Mouse (Mus musculus) MEL (cell line): ENCODE measurements around the gene Hsp90ab1. TPM values are rescaled to one million over a fixed set of nuclear protein-coding genes. Genes with fewer than 3 reads are reported as not detected.

Source experiments
- DNase-seq: peaks from one replicate; pipeline ENCODE4 v3.0.0; 2011; ENCODE audit warnings: low read depth, low spot score
- H3K27ac ChIP-seq: 2 replicates; pipeline ENCODE4 v1.5.1; 2012; ENCODE audit warnings: low read depth, mild to moderate bottlenecking, control low read depth, low read length, moderate library complexity; ENCODE audit not compliant: control insufficient read depth
- H3K27me3 ChIP-seq, 2 experiments: fragments of 150-350 bp in 1 of 2; sonication (generic) in 1 of 2; 2 replicates each; pipeline ENCODE4 v1.6.1; 2012; ENCODE audit warnings: low read length in 2 of 2, mild to moderate bottlenecking in 2 of 2, improper control_type of control experiment in 1 of 2, moderate library complexity in 1 of 2; ENCODE audit not compliant: insufficient read depth in 2 of 2, control insufficient read depth in 1 of 2
- H3K36me3 ChIP-seq, 2 experiments: 2 replicates each; pipeline ENCODE4 v1.6.1; 2012 to 2014; ENCODE audit warnings: low read length in 2 of 2, improper control_type of control experiment in 1 of 2, inconsistent platforms in 1 of 2, mild to moderate bottlenecking in 1 of 2; ENCODE audit not compliant: insufficient read depth in 2 of 2, control insufficient read depth in 1 of 2
- H3K4me1 ChIP-seq, 2 experiments: fragments of 150-350 bp in 1 of 2; sonication (generic) in 1 of 2; 2 replicates each; pipeline ENCODE4 v1.6.1; 2012; ENCODE audit warnings: low read length in 2 of 2, improper control_type of control experiment in 1 of 2, mild to moderate bottlenecking in 1 of 2; ENCODE audit not compliant: insufficient read depth in 2 of 2, control insufficient read depth in 1 of 2
- H3K4me3 ChIP-seq, 2 experiments: fragments of 150-350 bp in 1 of 2; sonication (generic) in 1 of 2; 2 replicates each; pipeline ENCODE4 v1.5.1; 2012; ENCODE audit warnings: low read depth in 2 of 2, low read length in 2 of 2, mild to moderate bottlenecking in 2 of 2, moderate library complexity in 2 of 2, control low read depth in 1 of 2, improper control_type of control experiment in 1 of 2; ENCODE audit not compliant: control insufficient read depth in 1 of 2, insufficient read depth in 1 of 2
- H3K79me2 ChIP-seq: 2 replicates; pipeline ENCODE4 v1.6.1; 2012; ENCODE audit warnings: mild to moderate bottlenecking, low read length, moderate library complexity; ENCODE audit not compliant: control insufficient read depth, poor library complexity, insufficient read depth
- H3K9ac ChIP-seq: 2 replicates; pipeline ENCODE4 v1.6.1; 2012; ENCODE audit warnings: low read depth, mild to moderate bottlenecking, control low read depth, low read length, moderate library complexity; ENCODE audit not compliant: control insufficient read depth, poor library complexity, severe bottlenecking
- H3K9me3 ChIP-seq: fragments of 150-350 bp; sonication (generic); replicated peaks from 2 replicates; pipeline ENCODE4 v1.6.1; 2012; ENCODE audit warnings: mild to moderate bottlenecking, low read length, improper control_type of control experiment, moderate library complexity; ENCODE audit not compliant: insufficient read depth
- ELF1 ChIP-seq: IDR thresholded peaks from 2 replicates; pipeline ENCODE4 v1.6.1; 2014; ENCODE audit warnings: low read depth, mild to moderate bottlenecking, inconsistent platforms, low read length, improper control_type of control experiment, moderate library complexity
- GATA1 ChIP-seq: IDR thresholded peaks from 2 replicates; pipeline ENCODE4 v1.6.1; 2011; ENCODE audit warnings: low read depth, low read length, improper control_type of control experiment
- HCFC1 ChIP-seq: IDR thresholded peaks from 2 replicates; pipeline ENCODE4 v1.6.1; 2012; ENCODE audit warnings: low read depth, mild to moderate bottlenecking, inconsistent platforms, low read length, improper control_type of control experiment, moderate library complexity
- KAT2A ChIP-seq: conservative IDR thresholded peaks from 2 replicates; pipeline ENCODE4 v1.6.1; 2012; ENCODE audit warnings: low read depth, low read length, improper control_type of control experiment, inconsistent platforms
- MAZ ChIP-seq: IDR thresholded peaks from 2 replicates; pipeline ENCODE4 v1.6.1; 2012; ENCODE audit warnings: low read depth, mild to moderate bottlenecking, inconsistent platforms, low read length, improper control_type of control experiment
- MEF2A ChIP-seq: IDR thresholded peaks from 2 replicates; pipeline ENCODE4 v1.6.1; 2014; ENCODE audit warnings: low read depth, mild to moderate bottlenecking, inconsistent platforms, low read length, improper control_type of control experiment; ENCODE audit not compliant: poor library complexity, insufficient replicate concordance, severe bottlenecking; ENCODE audit errors: extremely low read depth
- MXI1 ChIP-seq: IDR thresholded peaks from 2 replicates; pipeline ENCODE4 v1.6.1; 2011; ENCODE audit warnings: mild to moderate bottlenecking, low read depth, low read length, improper control_type of control experiment
- NRF1 ChIP-seq: IDR thresholded peaks from 2 replicates; pipeline ENCODE4 v1.6.1; 2014; ENCODE audit warnings: low read depth, mild to moderate bottlenecking, inconsistent platforms, low read length, improper control_type of control experiment, moderate library complexity; ENCODE audit not compliant: poor library complexity, insufficient read depth, severe bottlenecking
- POLR2A ChIP-seq, 2 experiments: IDR thresholded peaks; 2 replicates each; pipeline ENCODE4 v1.6.1; 2011 to 2012; ENCODE audit warnings: low read length in 2 of 2, mild to moderate bottlenecking in 2 of 2, control low read depth in 1 of 2, improper control_type of control experiment in 1 of 2, low read depth in 1 of 2, moderate library complexity in 1 of 2; ENCODE audit not compliant: control insufficient read depth in 1 of 2, insufficient read depth in 1 of 2, poor library complexity in 1 of 2
- POLR2AphosphoS2 ChIP-seq: IDR thresholded peaks from 2 replicates; pipeline ENCODE4 v1.6.1; 2011; ENCODE audit warnings: low read length, improper control_type of control experiment
- RAD21 ChIP-seq: IDR thresholded peaks from 2 replicates; pipeline ENCODE4 v1.6.1; 2011; ENCODE audit warnings: mild to moderate bottlenecking, low read depth, low read length, improper control_type of control experiment
- SIN3A ChIP-seq: IDR thresholded peaks from 2 replicates; pipeline ENCODE4 v1.6.1; 2012; ENCODE audit warnings: low read length, improper control_type of control experiment, inconsistent platforms
- TAL1 ChIP-seq: IDR thresholded peaks from 2 replicates; pipeline ENCODE4 v1.6.1; 2012; ENCODE audit warnings: mild to moderate bottlenecking, inconsistent platforms, low read length, moderate library complexity, mixed read lengths
- TBP ChIP-seq: IDR thresholded peaks from 2 replicates; pipeline ENCODE4 v1.8.0; 2011; ENCODE audit warnings: low read depth, low read length, improper control_type of control experiment
- UBTF ChIP-seq: IDR thresholded peaks from 2 replicates; pipeline ENCODE4 v1.6.1; 2012; ENCODE audit warnings: low read depth, mild to moderate bottlenecking, inconsistent platforms, low read length, improper control_type of control experiment, moderate library complexity, borderline replicate concordance; ENCODE audit not compliant: insufficient read depth
- USF1 ChIP-seq: IDR thresholded peaks from 2 replicates; pipeline ENCODE4 v1.6.1; 2014; ENCODE audit warnings: low read depth, mild to moderate bottlenecking, inconsistent platforms, low read length, improper control_type of control experiment, moderate library complexity
- USF2 ChIP-seq, 2 experiments: IDR thresholded peaks; 2 replicates each; pipeline ENCODE4 v1.6.1; 2011 to 2012; ENCODE audit warnings: improper control_type of control experiment in 2 of 2, low read length in 2 of 2, borderline replicate concordance in 1 of 2, inconsistent platforms in 1 of 2, low read depth in 1 of 2, mild to moderate bottlenecking in 1 of 2; ENCODE audit not compliant: insufficient read depth in 1 of 2
- ZC3H11A ChIP-seq: IDR thresholded peaks from 2 replicates; pipeline ENCODE4 v1.6.1; 2012; ENCODE audit warnings: low read depth, mild to moderate bottlenecking, inconsistent platforms, low read length, improper control_type of control experiment
- ZKSCAN1 ChIP-seq: IDR thresholded peaks from 2 replicates; pipeline ENCODE4 v1.6.1; 2012; ENCODE audit warnings: low read depth, mild to moderate bottlenecking, inconsistent platforms, low read length, improper control_type of control experiment, moderate library complexity
- ZMIZ1 ChIP-seq: IDR thresholded peaks from 2 replicates; pipeline ENCODE4 v1.6.1; 2012; ENCODE audit warnings: low read depth, mild to moderate bottlenecking, inconsistent platforms, low read length, improper control_type of control experiment, moderate library complexity
- polyA plus RNA-seq, 2 experiments: library from polyadenylated mRNA; stranded (reverse) in 1 of 2; unstranded in 1 of 2; fragments of >175 nt in 1 of 2; fragments of >200 nt in 1 of 2; gene quantifications; 2 replicates each; pipeline versions ENCODE4 v1.2.1 to v1.2.4; 2012; ENCODE audit warnings: low replicate concordance in 2 of 2, low read depth in 1 of 2; ENCODE audit not compliant: insufficient read length in 2 of 2, insufficient read depth in 1 of 2, missing spikeins in 1 of 2
- total RNA-seq: library from RNA; depleted of rRNA; stranded (reverse); fragments of 300-350 nt; gene quantifications from 2 replicates; pipeline ENCODE4 v1.2.3, GENCODE M21; 2012

The Hsp90ab1 gene
- total and polyA plus RNA-seq, 3 experiments, result 1,032 to 27,726 (median 4,130) TPM

- peak overlapping the region; percentile 33; the same call in 1 of the 2 replicates for H3K27ac ChIP-seq
- no peaks in the 10 kb centered on the region for H3K9me3 ChIP-seq
- TF ChIP-seq ZKSCAN1, result no peak
- no peak for TF ChIP-seq USF2 (IDR thresholded peaks at IDR 0.05; ENCODE audit: borderline replicate concordance in 1 of 2, insufficient read depth in 1 of 2, low read depth in 1 of 2, low read length in 2 of 2)
- TF ChIP-seq SIN3A, result no peak
- TF ChIP-seq NRF1, result no peak
- no peak for TF ChIP-seq UBTF
- TF ChIP-seq POLR2AphosphoS2, result no peak
- TF ChIP-seq HCFC1, result no peak
- no peak for TF ChIP-seq POLR2A (IDR thresholded peaks at IDR 0.05; ENCODE audit: control insufficient read depth in 1 of 2, insufficient read depth in 1 of 2, low read depth in 1 of 2, low read length in 2 of 2, poor library complexity in 1 of 2)
- no peak for TF ChIP-seq ELF1
- TF ChIP-seq MXI1, result no peak
- no peak for TF ChIP-seq USF1
- TF ChIP-seq TAL1, result no peak
- no peak for TF ChIP-seq GATA1
- no peak for TF ChIP-seq TBP
- no peak for TF ChIP-seq ZC3H11A
- TF ChIP-seq MEF2A, result no peak
- TF ChIP-seq KAT2A, result no peak
- TF ChIP-seq MAZ, result no peak
- TF ChIP-seq RAD21, result no peak
- no peak for TF ChIP-seq ZMIZ1
- peaks cover 0 to 11% of the 10 kb centered on the region in 2 experiments; a peak in 2 of 4 replicates for H3K36me3 ChIP-seq
- no peak for DNase-seq
- peak overlapping the region; percentile 35 to 43; a peak in 3 of 4 replicates for H3K4me3 ChIP-seq
- no peaks in the 10 kb centered on the region for H3K27me3 ChIP-seq
- H3K9ac ChIP-seq, result peak overlapping the region; percentile 45
- H3K79me2 ChIP-seq, result no peaks in the 10 kb centered on the region; the same call in 1 of the 2 replicates
- peaks cover 0 to 25% of the 10 kb centered on the region in 2 experiments; a peak in 3 of 4 replicates for H3K4me1 ChIP-seq
Observed at GRCm38 (mm10) chr17:45557246-45557824, 15.7 kb downstream of the Hsp90ab1 start.
